Mouse (Mus musculus) heart, adult 11 months (tissue): ENCODE measurements around the gene Tuba3b.

Experiments used
- DNase-seq: peaks from one replicate; pipeline ENCODE4 v3.0.0; 2022

Gene Tuba3b

DNA sequence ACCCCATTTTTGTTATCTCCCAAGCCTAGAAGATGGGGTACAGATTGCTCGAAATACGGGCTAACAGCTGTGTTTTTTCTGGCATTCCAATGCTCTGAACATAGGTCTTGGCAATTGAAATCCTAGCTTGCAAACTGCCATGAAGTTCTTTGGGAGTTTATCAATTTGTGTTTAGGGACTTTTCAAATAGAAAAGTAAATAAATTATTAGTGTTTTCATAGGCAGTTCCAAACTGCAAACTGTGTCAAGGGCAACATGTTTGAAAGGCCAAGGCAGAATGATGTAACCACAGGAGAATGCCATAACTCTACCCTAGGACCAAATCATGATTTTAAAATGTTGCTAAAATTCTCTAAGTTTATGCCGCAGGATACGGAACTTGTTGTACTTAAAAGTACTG, 7.8 kb upstream of the Tuba3b start:
- DNase-seq, result no peak

DNA sequence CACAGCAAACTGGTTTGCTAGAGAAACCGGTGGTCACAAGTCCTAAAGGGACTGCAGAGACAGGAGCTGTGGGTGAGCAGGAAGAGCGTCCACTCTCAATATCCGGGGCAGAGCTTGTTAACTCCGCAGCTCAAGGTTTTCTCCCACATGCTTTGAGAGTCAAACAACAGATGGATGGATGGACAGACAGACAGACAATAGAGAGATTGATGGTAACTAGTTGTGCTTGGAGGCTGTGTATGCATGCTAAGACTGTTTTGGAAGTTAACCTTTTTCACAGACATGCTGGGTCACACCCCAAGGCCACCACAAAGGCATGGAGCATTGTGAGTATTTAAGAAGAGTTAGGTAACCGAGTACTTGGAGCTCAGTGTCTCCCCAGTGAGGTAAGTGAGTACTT, 6.9 kb upstream of the Tuba3b start:
- no peak for DNase-seq

DNA sequence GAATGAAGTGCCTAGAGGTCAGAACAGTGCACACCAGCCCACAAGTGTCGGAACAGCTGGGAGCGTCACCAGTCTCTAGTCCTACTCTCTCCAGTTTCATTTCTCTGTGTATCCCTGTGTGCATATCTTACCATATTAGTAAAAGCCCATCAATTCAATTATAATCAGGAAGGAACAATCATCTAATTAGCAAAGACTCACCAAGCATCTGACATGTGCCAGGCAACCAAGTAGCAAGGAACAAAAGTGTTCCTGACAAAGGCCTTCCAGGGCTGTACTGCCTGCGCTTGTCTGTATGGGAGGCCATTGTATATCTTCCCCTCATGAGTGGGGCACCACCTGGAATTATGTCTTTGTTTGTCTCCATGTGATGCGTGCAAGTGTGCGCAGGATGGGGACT, 4.7 kb upstream of the Tuba3b start:
- DNase-seq, result no peak

DNA sequence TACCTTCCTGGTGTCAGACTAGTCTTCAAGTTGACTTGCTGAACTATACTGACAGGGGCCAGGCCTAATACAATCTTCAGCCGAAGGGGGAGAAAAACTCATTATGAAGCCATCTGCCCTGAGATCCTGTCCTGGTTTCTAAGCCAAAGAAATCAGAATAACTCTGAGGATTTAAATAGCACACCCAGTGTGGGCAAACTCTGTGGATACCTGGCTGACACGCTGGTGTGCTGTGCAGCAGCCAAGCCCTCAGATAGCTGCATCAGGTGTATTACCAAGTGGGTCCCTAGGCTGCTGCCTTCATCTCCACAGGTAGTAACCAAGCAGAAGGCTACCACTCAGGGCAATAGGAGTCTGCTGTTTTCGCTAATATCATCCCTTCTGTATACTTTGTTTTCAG, 2.9 kb upstream of the Tuba3b start:
- DNase-seq, result no peak

DNA sequence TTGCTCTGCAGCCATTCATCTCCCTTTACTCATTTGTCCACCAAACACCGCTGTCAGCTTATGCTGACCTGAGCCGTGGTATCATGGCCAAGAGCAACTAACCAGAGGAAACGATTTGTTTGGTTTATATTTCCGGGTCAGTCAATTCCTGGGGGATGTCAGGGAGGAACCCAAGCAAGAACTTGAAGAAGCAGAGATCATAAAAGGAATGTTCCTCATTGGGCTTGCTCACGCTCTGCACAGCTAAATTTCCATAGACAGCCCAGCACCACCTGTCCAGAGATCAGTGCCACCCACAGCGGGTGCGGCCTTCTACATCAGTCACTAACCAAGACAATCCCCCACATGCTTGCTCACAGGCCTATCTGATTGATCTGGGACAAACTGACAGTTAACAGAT, 1.3 kb upstream of the Tuba3b start, which contains the start of gene Lmntd1:
Lmntd1 (minus strand) TSS at position 101 of the 400 bp plus-strand sequence.
- DNase-seq, result no peak

DNA sequence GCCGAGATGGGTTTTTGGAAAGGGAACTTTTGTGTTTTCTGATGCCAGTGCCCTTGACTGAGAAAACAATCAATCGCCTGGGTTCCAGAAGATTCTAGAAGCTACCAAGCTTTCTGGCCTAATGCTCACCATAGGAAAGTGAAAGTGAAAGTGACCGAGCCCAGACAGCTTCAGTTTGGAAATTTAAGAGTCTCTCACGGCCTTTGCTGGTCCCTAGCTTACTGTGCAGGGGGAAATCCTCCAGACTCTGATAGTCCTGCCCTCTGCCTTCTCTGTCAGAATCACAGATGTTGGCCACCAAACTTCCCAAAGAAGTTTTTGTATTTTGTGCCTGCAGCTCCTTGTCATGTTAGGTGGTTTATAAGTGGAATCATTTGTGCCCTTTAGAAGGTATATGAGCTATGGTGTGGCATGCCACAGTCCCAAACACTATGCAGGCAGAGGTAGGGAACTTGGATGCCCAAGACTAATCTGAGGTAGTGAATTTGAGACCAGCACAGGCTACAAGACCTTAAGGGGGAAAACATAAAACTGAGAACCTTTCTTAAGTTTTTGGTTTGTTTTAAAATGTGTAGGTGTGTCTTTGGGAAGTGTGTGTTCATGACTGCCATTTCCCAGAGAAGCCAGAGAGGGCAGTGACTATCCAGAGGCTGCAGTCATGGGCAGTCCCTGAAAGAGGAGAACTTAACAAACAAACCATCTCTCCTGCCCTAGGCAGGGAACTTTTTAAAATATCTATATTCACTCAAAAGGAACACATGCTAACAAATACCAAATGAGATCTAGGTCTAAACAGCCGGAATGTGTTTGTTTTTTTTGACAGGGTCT, 1.1 kb downstream of the Tuba3b start:
- no peak for DNase-seq

DNA sequence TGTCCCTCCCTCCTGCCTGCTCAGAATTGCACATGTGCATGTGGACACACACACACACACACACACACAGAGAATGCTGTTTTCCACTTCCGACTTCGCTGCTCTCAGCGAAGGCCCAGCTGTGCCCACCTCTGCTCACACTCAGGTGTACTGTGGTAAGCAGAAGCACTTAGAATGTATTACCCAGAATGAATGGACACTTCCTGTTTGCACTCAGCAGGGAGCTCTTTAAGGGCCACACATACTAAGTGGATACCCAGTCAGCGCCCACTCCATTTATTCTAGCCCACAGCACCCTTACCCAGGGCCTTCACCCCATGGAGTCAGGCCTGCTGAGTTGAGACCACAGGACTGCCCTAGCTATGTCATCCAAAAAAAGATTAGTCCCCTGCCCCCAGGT, 7.6 kb downstream of the Tuba3b start:
- DNase-seq, result peak; percentile 69

DNA sequence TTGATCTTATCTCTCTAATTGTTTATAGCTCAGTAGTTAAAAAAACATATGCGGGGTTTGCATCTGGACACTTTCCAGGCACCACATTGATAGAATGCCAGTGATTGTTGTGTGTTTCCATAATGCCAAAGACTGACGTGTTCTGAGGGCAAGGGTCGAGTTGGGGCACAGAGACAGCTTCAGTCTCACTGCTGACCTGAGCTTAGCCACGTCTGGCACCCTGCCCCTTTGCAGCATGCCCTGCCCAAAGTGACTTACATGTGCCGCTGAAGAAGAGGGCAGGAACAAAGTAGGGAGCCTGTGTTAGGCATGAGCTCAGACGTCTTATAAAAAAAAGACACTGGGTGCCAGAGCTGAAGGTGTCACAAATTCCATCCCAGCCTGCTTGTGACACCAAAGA, 14.7 kb downstream of the Tuba3b start:
- DNase-seq, result peak; percentile 83

DNA sequence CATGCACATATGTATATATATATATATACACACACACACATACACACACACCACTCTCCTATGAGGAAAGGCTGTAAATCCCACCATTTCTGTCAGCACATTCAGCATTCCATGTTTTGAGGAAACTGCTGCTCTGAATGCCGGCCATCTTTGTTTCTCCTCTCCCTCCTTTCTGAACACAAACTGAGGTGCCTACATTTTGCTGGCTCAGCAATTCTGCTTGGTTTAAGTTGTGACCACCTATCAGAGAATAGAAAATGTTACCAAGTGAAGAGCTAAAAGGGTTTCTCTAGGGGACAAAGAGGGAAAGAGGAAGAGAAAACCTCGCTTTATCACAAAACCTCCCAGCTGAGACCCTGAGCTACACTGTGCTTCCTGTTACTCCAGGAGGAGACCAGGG, 18.9 kb downstream of the Tuba3b start:
- DNase-seq, result peak; percentile 28

DNA sequence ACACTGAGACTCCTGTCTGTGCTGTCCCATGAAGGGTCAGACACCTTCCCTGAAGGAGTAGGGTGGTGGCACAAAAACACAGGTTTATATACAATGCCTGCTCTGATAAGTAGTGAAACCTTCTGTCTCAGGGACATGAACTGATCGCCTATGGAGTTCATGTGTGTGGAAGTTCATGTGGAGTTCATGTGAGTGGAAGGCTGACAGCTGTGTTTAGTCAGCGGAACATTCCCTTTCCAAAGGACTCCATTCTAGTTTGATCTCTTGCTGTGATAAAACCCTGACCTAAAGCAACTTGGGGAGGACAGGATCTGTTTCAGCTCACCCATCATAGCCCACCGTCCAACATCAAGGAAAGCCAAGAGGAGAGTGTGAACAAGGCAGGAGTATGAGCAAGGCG, 21.1 kb downstream of the Tuba3b start:
- DNase-seq, result peak; percentile 43

DNA sequence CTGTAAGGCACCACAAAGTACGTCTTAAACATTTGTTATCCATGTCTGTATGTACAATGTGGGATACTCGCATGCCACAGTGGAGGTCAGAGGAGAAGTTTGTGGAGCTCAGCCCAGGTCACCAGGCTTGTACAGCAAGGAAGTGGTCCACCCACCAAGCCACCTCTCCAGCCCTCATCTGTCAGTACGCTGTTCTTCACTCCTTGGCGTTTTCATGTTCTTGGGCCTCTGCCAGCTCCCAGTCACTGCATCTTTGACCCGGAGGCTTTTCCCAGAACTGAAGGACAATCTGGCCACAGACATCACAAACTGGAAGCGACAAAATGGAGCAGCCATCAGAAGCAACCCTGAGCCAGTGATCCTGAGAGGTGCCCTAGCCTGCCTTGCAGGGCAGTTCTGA, 22.7 kb downstream of the Tuba3b start:
- DNase-seq, result peak; percentile 81

DNA sequence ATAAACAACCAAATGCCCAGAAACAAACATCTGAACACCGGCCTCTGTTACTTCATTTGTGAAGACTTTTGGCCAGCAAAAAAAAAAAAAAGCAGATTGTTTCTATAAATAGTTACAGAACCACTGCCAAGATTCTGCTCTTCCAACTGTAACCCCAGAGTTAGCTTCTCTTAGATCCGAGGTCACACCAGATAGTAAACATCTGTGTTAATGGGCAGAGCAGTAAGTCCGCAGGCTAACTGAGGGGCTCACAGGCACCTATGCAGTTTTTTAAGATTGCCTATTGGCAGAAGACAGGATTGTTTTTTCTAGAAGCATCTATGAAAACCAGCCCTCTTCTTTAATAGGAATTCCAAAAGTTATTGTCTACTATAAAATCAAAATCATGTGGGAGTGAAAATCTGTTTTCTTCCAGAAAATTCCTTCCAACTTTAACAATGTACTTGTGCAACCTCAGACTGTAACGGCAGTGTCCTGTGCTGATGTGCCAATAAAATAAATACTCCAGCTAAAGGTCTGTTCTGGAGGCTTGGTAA, 25.5 kb downstream of the Tuba3b start:
- DNase-seq, result peak; percentile 31

DNA sequence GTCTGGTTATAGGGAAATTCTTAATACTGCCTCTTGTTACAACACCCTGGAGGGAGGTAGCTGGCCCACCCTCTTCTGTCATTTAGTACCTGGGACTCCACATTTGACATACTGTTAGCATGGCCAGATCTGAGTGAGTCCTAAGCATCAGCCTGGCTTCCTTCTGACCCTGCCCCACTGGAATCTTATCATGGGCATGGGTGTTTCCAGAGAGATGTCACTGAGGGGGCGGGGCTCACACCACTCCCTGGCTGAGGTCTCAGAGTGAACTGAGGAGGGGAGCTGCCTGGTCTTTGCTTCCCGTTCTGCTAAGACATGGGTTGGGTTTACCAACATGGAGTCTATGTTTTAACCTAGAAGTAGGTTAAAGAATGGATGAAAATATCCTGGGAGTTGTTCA, 36.4 kb downstream of the Tuba3b start:
- peak; percentile 61 for DNase-seq

DNA sequence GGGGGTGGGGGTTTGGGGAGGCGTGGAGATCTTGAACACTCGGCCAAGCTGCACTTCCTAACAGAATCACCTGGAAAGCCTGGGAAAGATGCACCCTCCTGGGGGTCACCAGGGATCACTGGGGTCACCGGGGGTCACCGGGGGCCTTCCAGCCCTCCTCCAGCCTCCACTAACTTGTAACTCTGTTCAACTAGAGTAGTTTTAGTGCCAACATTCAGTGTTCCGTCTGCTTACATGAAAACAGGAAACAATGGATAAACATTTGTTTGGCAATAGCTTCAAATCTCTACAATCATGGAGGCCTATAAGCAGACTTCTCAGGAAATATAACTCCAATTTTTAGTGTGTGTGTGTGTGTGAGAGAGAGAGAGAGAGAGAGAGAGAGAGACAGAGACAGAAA, 37.4 kb downstream of the Tuba3b start:
- DNase-seq, result peak; percentile 69

DNA sequence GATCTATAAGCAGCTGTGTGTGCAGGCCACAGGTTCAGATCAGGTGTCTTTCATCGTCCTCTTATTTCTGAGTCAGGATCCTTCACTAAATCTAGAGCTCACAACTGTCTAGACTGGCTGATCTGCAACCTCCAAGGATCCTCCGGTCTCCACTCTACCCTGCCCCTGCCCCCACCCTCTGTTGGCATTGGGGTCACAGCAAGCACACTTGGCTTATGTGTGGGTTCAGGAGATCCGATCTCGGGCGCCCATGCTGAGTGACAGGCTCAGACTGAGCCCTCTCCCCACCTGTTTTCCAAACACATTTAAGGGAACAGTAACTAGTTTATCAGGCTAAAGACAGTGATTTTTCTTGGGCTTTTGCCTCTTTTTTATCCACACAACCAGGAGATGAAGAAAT, 38.1 kb downstream of the Tuba3b start:
- DNase-seq, result peak; percentile 57

DNA sequence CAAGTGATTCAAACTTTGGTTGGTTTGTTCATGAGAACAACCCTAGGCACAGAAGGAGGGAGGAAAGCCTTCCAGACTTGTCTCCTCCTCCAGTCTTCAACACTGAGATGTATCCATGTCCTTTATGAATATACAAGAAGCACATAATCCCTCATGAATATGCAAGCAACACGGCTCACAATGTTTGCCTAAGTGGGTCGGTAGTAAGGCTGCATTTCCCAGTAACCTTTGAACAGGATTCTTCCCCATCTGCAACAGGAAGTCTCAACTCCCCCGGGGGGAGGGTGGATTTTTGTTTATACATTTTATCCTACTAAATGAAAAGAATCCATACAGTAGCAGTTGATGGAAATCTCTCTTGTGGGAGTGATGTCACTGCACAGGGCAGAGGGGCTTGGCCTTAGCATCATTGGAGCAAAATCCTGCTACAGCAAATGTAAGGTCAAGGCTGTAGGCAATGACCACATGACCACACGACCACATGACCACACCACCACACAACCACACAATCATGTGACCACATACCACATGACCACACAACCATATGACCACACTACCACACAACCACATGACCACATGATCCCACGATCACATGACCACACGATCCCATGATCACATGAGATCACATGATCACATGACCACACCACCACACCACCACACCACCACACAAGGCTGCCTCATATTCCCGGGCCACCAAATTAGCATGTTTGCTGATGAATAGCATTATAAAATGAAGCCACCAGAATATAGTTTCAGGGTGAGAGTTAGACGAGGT, 38.7 kb downstream of the Tuba3b start:
- DNase-seq, result peak; percentile 72

DNA sequence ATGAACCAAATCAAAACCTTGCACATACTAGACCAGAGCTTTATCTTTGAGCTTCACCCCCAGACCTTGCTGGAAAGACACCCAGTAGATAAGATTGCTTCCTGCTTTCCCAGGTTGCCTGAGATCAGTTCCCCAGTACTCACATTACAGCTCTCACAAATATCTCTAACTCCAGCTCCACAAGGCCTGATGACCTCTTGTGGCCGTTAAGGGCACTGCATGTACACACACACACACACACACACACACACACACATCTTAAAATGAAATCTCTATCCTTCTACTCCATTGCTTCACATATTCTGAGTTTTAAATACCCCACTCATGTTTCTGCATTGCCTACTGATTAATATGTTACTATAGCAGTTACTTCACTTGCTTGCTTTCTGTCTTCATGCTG, 40.1 kb downstream of the Tuba3b start:
- peak; percentile 19 for DNase-seq

DNA sequence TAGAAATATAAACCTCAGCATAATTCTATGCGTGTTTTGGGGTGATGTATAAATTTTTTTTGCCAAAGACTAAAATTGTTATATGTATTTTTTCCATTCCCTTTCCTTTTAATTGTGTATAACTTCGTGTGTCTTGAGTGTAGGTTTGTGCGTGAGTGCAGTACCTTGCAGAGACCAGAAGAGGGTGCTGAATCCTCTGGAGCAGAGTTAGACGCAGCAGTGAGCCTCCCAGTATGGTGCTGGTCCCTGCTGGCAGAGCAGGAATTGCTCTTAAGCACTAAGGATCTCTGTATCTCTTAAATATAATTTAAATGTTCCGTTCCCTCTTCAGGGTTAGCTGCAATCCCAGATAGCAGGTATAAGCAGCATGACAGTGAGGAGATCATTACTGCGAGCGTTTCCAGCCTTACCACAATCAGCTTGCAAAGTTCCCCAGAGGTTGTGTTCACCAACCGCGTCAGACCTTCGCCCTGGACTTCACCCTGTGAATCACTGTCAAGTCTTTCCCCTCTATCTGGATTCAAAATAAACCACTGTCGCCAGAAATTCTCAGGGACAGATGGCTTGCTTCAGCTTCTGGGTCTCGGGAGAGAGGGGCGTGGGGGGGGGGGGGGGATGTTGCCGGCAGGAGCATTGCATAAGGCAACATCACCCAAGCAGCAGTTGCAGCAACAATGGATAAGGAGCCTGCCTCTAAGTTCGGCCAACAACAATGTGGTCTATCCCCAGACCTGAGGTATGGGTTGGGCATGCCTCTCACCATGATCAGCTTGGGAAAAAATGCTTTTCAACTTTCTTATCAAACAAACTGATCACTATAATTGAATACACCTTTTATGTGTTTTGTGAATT, 41.4 kb downstream of the Tuba3b start:
- DNase-seq, result peak; percentile 60

DNA sequence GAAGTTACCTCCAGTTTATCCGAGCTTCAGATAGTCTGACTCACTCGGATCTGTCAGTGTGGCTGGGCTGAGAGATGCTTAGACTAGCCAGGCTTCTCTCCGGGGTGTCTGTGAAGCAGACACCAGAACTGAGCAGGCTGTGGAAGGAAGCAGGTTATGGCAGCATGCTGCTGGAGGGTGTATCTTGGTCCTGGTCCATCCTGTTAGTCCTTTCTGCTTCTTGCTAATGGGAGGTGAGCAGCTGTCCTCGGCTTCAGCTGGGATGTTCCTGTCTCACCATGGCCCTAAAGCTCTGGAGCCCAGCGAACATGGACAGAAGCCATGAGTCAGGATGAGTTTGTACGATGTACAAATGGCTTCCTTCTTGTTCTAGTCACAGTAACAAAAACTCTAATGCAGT, 43.6 kb downstream of the Tuba3b start:
- peak; percentile 66 for DNase-seq

DNA sequence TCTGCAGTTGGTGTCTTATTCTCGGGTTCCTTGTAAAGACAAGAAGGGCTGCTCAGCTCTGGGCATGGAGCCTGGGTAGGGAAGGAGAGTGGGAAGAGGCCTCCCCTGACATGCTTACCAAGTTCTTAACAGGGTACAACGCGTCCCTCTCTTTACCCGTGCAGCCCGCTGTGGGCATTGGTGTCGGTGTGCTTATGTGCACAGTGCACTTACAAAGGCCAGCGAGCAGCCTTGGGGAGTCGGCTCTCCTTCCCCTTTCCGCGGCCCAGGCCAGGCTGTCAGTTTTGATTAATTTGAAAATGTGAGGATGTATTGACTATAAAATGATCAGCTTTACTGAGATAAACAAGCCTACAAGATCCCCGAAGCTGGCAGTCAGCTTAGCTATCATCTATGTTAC, 45.4 kb downstream of the Tuba3b start:
- DNase-seq, result peak; percentile 81

DNA sequence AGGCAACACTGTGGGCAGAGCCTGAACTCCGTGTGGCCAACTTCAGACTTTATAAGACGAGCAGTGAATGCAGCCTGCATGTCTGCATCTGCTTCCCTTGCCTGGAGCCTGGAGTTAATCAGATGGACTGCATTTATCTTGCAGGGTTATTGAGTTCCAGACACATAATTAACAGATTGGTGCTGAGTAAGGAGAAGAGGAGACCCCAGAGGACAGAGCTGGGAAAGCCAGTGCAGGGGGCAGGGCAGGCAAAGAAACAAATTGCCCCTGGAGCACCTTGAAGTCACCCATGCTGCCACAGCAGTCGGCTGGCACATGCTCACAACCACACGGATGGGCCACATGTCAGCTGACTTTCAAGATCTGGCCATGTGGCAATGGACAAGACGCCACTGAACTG, 48.7 kb downstream of the Tuba3b start:
- DNase-seq, result peak; percentile 83

DNA sequence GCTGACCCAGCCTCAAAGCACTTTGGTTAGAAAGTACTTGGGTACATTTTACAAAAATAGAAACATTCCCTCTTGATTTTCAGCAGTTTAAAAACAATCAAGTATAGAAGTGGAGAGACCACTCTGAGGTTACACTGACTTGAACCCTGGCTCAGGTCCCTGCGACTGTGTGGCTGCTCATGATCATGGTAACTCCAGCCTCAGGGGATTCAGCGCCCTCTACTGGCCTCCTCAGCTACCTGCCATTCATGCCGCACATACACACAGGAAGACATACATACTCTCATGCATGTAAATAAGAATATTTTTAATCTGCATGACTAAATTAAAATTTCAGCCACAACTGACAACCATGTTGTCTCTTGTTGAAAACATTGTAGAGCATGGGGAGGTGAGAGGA, 50.2 kb downstream of the Tuba3b start:
- DNase-seq, result peak; percentile 56

DNA sequence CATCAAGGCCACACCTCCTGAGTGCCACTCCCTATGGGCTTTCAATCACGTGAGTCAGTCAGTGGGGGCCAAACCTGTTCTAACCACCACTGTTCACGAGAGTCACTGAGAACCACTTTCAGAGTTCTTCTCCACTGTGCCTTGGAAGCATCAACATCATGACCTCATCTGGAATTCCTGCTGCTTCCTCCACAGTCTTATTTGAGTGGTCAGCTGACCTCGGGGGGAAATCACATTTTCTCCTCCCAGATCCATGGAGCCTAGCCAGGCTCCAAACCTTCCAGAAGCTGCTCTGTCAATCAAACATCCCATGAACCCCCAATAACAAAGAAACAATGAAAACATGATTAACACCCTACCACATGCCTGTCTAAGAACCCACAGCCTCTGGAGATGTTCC, 52.1 kb downstream of the Tuba3b start:
- peak; percentile 88 for DNase-seq
